Comparison of ENCODE assay signal across 13 mouse cellular contexts in the genomic region with DNA sequence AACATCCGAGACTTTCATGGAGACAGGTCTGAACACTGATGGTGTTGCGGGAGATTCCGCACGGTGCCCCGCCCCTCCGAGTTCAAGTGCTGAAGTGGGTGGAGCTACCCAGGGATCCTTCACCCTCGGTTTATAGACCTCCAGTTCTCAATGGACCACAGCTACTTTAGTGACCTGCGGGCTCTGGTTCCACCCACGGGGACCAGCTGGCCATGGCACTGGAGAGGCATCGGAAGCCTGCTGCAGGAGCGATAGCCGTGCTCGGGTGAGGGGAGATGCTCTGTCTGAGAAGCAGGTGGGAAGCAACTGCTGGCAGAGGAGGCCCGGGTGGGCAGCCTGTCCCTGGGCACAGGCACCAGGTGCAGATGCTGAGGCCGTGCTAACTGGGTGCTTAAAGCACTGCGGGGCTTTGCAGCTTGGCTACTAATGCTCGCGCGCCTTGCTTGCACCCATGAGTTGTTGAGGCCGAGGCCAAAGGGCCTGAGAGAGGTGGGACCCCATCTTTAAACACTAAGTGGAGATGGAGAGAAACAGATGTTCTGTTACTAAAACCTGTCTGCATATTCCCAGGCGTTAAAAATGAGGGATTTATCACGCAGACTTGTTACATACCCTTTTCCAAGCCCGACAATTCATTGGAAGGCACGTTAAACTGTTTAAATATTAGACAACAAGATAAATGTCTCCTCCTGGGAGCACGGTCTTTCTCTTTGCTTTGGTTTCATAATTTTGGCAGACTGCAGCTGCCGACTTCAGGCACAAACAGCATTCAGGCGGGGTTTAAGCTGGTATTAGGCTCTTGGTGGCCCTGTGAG. TPM values are rescaled to one million over a fixed set of nuclear protein-coding genes. Genes with fewer than 3 reads are reported as not detected.
DNase-seq lines count a peak whose midpoint lies in the region; ATAC-seq lines count a peak whose summit lies in the region.
"Had no signal": no experiment of that assay in that cellular context is flagged by ENCODE, and none has a peak within 500 bp of the region (broad histone marks: within the 10 kb centered on the region; RNA-seq: fewer than 3 reads in every experiment).

No protein-coding gene starts in this region.

- WGBS in kidney, embryonic 15.5 days = 39% methylated on average over 27 of the region's 27 CpGs
- WGBS in intestine, embryonic 14.5 days = 25% methylated on average over 27 of the region's 27 CpGs
- WGBS in stomach, embryonic 14.5 days = 24% methylated on average over 27 of the region's 27 CpGs

- H3K4me3 ChIP-seq in kidney, embryonic 15.5 days (replicated peaks) = no peak overlapping the region; the same call in 1 of the 2 replicates
- peak overlapping the region; percentile 17; the same call in 1 of the 2 replicates for H3K4me3 ChIP-seq in intestine, embryonic 14.5 days (ENCODE audit: low read depth, low read length)
- H3K4me3 ChIP-seq in stomach, embryonic 14.5 days (ENCODE audit: low read depth, low read length) = peak overlapping the region; percentile 9
- H3K4me3 ChIP-seq: heart, embryonic 10.5 days; liver, embryonic 13.5 days had no signal

- H3K36me3 ChIP-seq in kidney, embryonic 15.5 days = no peaks in the 10 kb centered on the region
- no peaks in the 10 kb centered on the region for H3K36me3 ChIP-seq in intestine, embryonic 14.5 days (ENCODE audit: control insufficient read depth, insufficient read depth, low read length)
- no peaks in the 10 kb centered on the region for H3K36me3 ChIP-seq in stomach, embryonic 14.5 days (ENCODE audit: control insufficient read depth, insufficient read depth, low read length)
- H3K36me3 ChIP-seq: heart, embryonic 10.5 days; liver, embryonic 13.5 days had no signal

- H3K4me1 ChIP-seq in kidney, embryonic 15.5 days = peaks cover 19% of the 10 kb centered on the region
- H3K4me1 ChIP-seq in intestine, embryonic 14.5 days (replicated peaks; ENCODE audit: control insufficient read depth, insufficient read depth, low read length) = peaks cover 21% of the 10 kb centered on the region; the same call in 1 of the 2 replicates
- H3K4me1 ChIP-seq in stomach, embryonic 14.5 days (ENCODE audit: control insufficient read depth, insufficient read depth, low read length) = peaks cover 18% of the 10 kb centered on the region
- H3K4me1 ChIP-seq: liver, embryonic 13.5 days had no signal

- H3K9ac ChIP-seq in kidney, embryonic 15.5 days = no peak overlapping the region
- H3K9ac ChIP-seq in intestine, embryonic 14.5 days (ENCODE audit: low read length) = no peak overlapping the region
- H3K9ac ChIP-seq in stomach, embryonic 14.5 days (replicated peaks; ENCODE audit: low read depth, low read length) = no peak overlapping the region
- H3K9ac ChIP-seq: liver, embryonic 13.5 days had no signal

- peak overlapping the region; percentile 43 for H3K4me2 ChIP-seq in kidney, embryonic 15.5 days
- H3K4me2 ChIP-seq in intestine, embryonic 14.5 days (ENCODE audit: low read length) = peak overlapping the region; percentile 35
- peak overlapping the region; percentile 35 for H3K4me2 ChIP-seq in stomach, embryonic 14.5 days (replicated peaks; ENCODE audit: low read depth, low read length)
- H3K4me2 ChIP-seq: liver, embryonic 13.5 days had no signal

- ATAC-seq in kidney, embryonic 15.5 days (replicated peaks; ENCODE audit: low FRiP score) = 0 out of 2 replicates have a peak, but pooled peaks have one; percentile 29
- ATAC-seq in intestine, embryonic 14.5 days (replicated peaks; ENCODE audit: low FRiP score, low TSS enrichment, low read depth) = no peak
- ATAC-seq in stomach, embryonic 14.5 days (ENCODE audit: insufficient number of reproducible peaks, insufficient read depth, low FRiP score, low read depth) = peak; percentile 12; the same call in 1 of the 2 replicates
- ATAC-seq: forebrain, embryonic 14.5 days had no signal

- 0 out of 2 replicates have a peak, but pooled peaks cover 4% of the 10 kb centered on the region for H3K27me3 ChIP-seq in kidney, embryonic 15.5 days
- no peaks in the 10 kb centered on the region for H3K27me3 ChIP-seq in intestine, embryonic 14.5 days (replicated peaks; ENCODE audit: control insufficient read depth, insufficient read depth, low read length)
- H3K27me3 ChIP-seq in stomach, embryonic 14.5 days (ENCODE audit: control insufficient read depth, insufficient read depth, low read length) = no peaks in the 10 kb centered on the region
- H3K27me3 ChIP-seq: CH12.LX had no signal

- no peaks in the 10 kb centered on the region for H3K9me3 ChIP-seq in kidney, embryonic 15.5 days (replicated peaks)
- peaks cover 3% of the 10 kb centered on the region; the same call in 1 of the 2 replicates for H3K9me3 ChIP-seq in intestine, embryonic 14.5 days (ENCODE audit: control insufficient read depth, low read length)
- no peaks in the 10 kb centered on the region for H3K9me3 ChIP-seq in stomach, embryonic 14.5 days (ENCODE audit: control insufficient read depth, low read depth, low read length)
- H3K9me3 ChIP-seq: heart, embryonic 10.5 days; liver, embryonic 13.5 days had no signal

- no peak overlapping the region for H3K27ac ChIP-seq in kidney, embryonic 15.5 days
- H3K27ac ChIP-seq in intestine, embryonic 14.5 days (ENCODE audit: low read depth) = peak overlapping the region; percentile 59
- peak overlapping the region; percentile 76 for H3K27ac ChIP-seq in stomach, embryonic 14.5 days (ENCODE audit: low read length)
- H3K27ac ChIP-seq: heart, embryonic 10.5 days; liver, embryonic 13.5 days had no signal

- no peak for DNase-seq in kidney, adult 8-10 months
- peak; percentile 27 for DNase-seq in retina, postnatal 1 day
- DNase-seq in retina, embryonic 14.5 days (ENCODE audit: low spot score) = no peak
- DNase-seq in intestine, embryonic 14.5 days (ENCODE audit: low spot score) = peak; percentile 57
- no peak for DNase-seq in embryo, embryonic 10.5 days (ENCODE audit: low spot score)
- no peak for DNase-seq in adipocyte (ENCODE audit: low spot score)
- DNase-seq: liver, embryonic 13.5 days; right cerebral cortex, postnatal 4 days had no signal

RNA-seq across cellular contexts. Expression of a gene that starts 2.7 kb away (rescaled TPM):
- 0.53 and 0.63 TPM in 2 replicates for polyA plus RNA-seq in kidney, embryonic 15.5 days (2015; fragmentation: Nextera tagmentation; extraction: Ambion mirVana)
- 0.89 and 1.1 TPM in 2 replicates for polyA plus RNA-seq in intestine, embryonic 14.5 days (2014; fragmentation: Nextera tagmentation; extraction: Ambion mirVana)
- polyA plus RNA-seq in stomach, embryonic 14.5 days (2014; fragmentation: Nextera tagmentation; extraction: Ambion mirVana) = 2.3 and 2.9 TPM in 2 replicates
- polyA plus RNA-seq: forebrain, embryonic 14.5 days; heart, embryonic 10.5 days; liver, embryonic 13.5 days had no signal

RNA-seq across cellular contexts. Expression of a gene that starts 24.3 kb away (rescaled TPM):
- polyA plus RNA-seq in kidney, embryonic 15.5 days (2015; fragmentation: Nextera tagmentation; extraction: Ambion mirVana) = 20.3 and 22.4 TPM in 2 replicates
- 19.9 and 21.1 TPM in 2 replicates for polyA plus RNA-seq in intestine, embryonic 14.5 days (2014; fragmentation: Nextera tagmentation; extraction: Ambion mirVana)
- polyA plus RNA-seq in stomach, embryonic 14.5 days (2014; fragmentation: Nextera tagmentation; extraction: Ambion mirVana) = 20.5 and 22.9 TPM in 2 replicates

RNA-seq across cellular contexts. Expression of a gene that starts 40.0 kb away (rescaled TPM):
- polyA plus RNA-seq in kidney, embryonic 15.5 days (2015; fragmentation: Nextera tagmentation; extraction: Ambion mirVana) = 0.41 and 0.47 TPM in 2 replicates
- 0.20 TPM in 1 of 2 replicates, not detected in the other for polyA plus RNA-seq in intestine, embryonic 14.5 days (2014; fragmentation: Nextera tagmentation; extraction: Ambion mirVana)
- polyA plus RNA-seq in stomach, embryonic 14.5 days (2014; fragmentation: Nextera tagmentation; extraction: Ambion mirVana) = not detected in 2 replicates
- polyA plus RNA-seq: forebrain, embryonic 14.5 days; heart, embryonic 10.5 days had no signal

RNA-seq across cellular contexts. Expression of a gene that starts 47.8 kb away (rescaled TPM):
- 25.9 and 27.1 TPM in 2 replicates for polyA plus RNA-seq in kidney, embryonic 15.5 days (2015; fragmentation: Nextera tagmentation; extraction: Ambion mirVana)
- polyA plus RNA-seq in intestine, embryonic 14.5 days (2014; fragmentation: Nextera tagmentation; extraction: Ambion mirVana) = 25.2 and 26.0 TPM in 2 replicates
- 20.7 and 20.9 TPM in 2 replicates for polyA plus RNA-seq in stomach, embryonic 14.5 days (2014; fragmentation: Nextera tagmentation; extraction: Ambion mirVana)

RNA-seq across cellular contexts. Expression of a gene that starts 48.0 kb away (rescaled TPM):
- 148 and 154 TPM in 2 replicates for polyA plus RNA-seq in kidney, embryonic 15.5 days (2015; fragmentation: Nextera tagmentation; extraction: Ambion mirVana)
- 137 and 142 TPM in 2 replicates for polyA plus RNA-seq in intestine, embryonic 14.5 days (2014; fragmentation: Nextera tagmentation; extraction: Ambion mirVana)
- polyA plus RNA-seq in stomach, embryonic 14.5 days (2014; fragmentation: Nextera tagmentation; extraction: Ambion mirVana) = 148 and 149 TPM in 2 replicates

Comparison
In these comparisons a context has a peak if more than half of its experiments do, and no peak if none do; other contexts are left out.
1. DNase-seq: peak in retina, postnatal 1 day (single experiment) and intestine, embryonic 14.5 days (single experiment); none in kidney, adult 8-10 months (0 of 2), retina, embryonic 14.5 days (single experiment), embryo, embryonic 10.5 days (single experiment) and adipocyte (single experiment).
2. Peak in every context shown above with its lines, with median percentiles within 50 percentile points of each other: H3K4me2 ChIP-seq.